Mouse (Mus musculus) forebrain, postnatal 0 days (tissue): ENCODE data around the gene Bin2. TPM values are rescaled to one million over a fixed set of nuclear protein-coding genes. Genes with fewer than 3 reads are reported as not detected.
A peak's percentile ranks its signal among the peaks of the same experiment; 100 is the strongest.

ENCODE experiments used
- ATAC-seq: fragments of 200-750 bp; cut with Nextera tagmentation; 2 replicates; pipeline ENCODE4 v1.8.0; 2017; ENCODE audit warnings: mild to moderate bottlenecking, moderate library complexity
- DNase-seq: peaks from one replicate; pipeline ENCODE4 v3.0.0-alpha.2; 2015
- H3K27ac ChIP-seq: fragments of 300-500 bp; sonication (generic); 2 replicates; pipeline ENCODE4 v1.5.1; 2014; ENCODE audit warnings: low read depth, mild to moderate bottlenecking, antibody characterized with exemption, low read length, moderate library complexity, mixed read lengths
- H3K27me3 ChIP-seq: fragments of 300-500 bp; sonication (generic); 2 replicates; pipeline ENCODE4 v1.6.1; 2014; ENCODE audit warnings: mild to moderate bottlenecking, low read length, mixed read lengths; ENCODE audit not compliant: insufficient read depth
- H3K36me3 ChIP-seq: fragments of 300-500 bp; sonication (generic); 2 replicates; pipeline ENCODE4 v1.6.1; 2014; ENCODE audit warnings: mild to moderate bottlenecking, moderate library complexity; ENCODE audit not compliant: insufficient read depth
- H3K4me1 ChIP-seq: fragments of 300-500 bp; sonication (generic); 2 replicates; pipeline ENCODE4 v1.6.1; 2014; ENCODE audit warnings: antibody characterized with exemption; ENCODE audit not compliant: insufficient read depth
- H3K4me2 ChIP-seq: fragments of 300-500 bp; sonication (generic); 2 replicates; pipeline ENCODE4 v1.6.1; 2014; ENCODE audit warnings: low read depth, mild to moderate bottlenecking, moderate library complexity
- H3K4me3 ChIP-seq: fragments of 300-500 bp; sonication (generic); 2 replicates; pipeline ENCODE4 v1.5.1; 2014; ENCODE audit warnings: low read depth, low read length, mixed read lengths
- H3K9ac ChIP-seq: fragments of 300-500 bp; sonication (generic); 2 replicates; pipeline ENCODE4 v1.6.1; 2014; ENCODE audit warnings: mild to moderate bottlenecking
- H3K9me3 ChIP-seq: fragments of 300-500 bp; sonication (generic); 2 replicates; pipeline ENCODE4 v1.6.1; 2016; ENCODE audit warnings: low read length
- CTCF ChIP-seq: sonication (generic); IDR thresholded peaks from 2 replicates; pipeline ENCODE4 v1.5.1; 2016; ENCODE audit warnings: antibody characterized with exemption, control low read depth, low read depth
- WGBS: fragments of 180-500 bp; shearing (Covaris S2); extraction: QIAGEN DNeasy Blood & Tissue Kit; methylation state at CpG from one replicate; pipeline ENCODE4 v1.1.7; 2014; 5-methylcytosine and 5-hydroxymethylcytosine counted together
- polyA plus RNA-seq: library from polyadenylated mRNA; unstranded; fragments of >200 nt; fragmentation: Nextera tagmentation; extraction: Ambion mirVana; gene quantifications from 2 replicates; pipeline ENCODE4 v1.2.1, GENCODE M21; 2015
- total RNA-seq: library from RNA; depleted of rRNA; stranded (reverse); fragments of >200 nt; gene quantifications from 2 replicates; pipeline ENCODE4 v1.2.3, GENCODE M21; 2014; rRNA removed

The Bin2 gene
- total RNA-seq (1.4 and 1.6 TPM in 2 replicates), polyA plus RNA-seq (0.58 and 1.4 TPM in 2 replicates)

- TF ChIP-seq CTCF: no peak
- Histone ChIP-seq H3K27ac (no peak within 1 kb of the TSS), H3K4me2 (no peak within 1 kb of the TSS), H3K27me3 (no peaks in the 10 kb centered on the region), H3K9me3 (no peaks in the 10 kb centered on the region), H3K4me3 (no peak within 1 kb of the TSS), H3K36me3 (no peaks in the 10 kb centered on the region), H3K4me1 (no peaks in the 10 kb centered on the region), H3K9ac (no peak within 1 kb of the TSS)
- WGBS: 92% methylated on average over 20 of the region's 20 CpGs
- no peak for DNase-seq
- ATAC-seq: no peak
Measured at GRCm38 (mm10) chr15:100669337-100669736, at the start of gene Bin2. TSS of gene Bin2 (minus strand) at chr15:100669553.

DNA sequence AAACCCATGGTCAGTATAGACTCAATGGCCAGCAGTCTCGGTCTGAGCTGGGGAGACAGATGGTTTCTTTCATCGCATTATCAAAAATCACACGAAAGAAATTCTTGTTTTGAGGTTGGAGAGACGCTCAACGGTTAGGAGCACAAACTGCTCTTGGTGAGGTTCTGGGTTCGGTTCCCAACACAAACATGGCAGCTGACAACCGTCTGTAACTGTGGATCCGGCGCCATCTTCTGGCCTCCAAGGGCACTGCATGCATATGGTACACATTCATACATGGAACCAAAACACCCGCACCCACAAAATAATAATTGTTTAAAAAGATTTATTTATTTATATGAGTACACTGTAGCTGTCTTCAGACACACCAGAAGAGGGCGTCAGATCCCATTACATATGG is 49.2 kb upstream of the Bin2 start:
- Histone ChIP-seq H3K4me1 (no peaks in the 10 kb centered on the region), H3K27me3 (no peaks in the 10 kb centered on the region), H3K4me2 (no peak overlapping the region), H3K9ac (no peak overlapping the region), H3K27ac (no peak overlapping the region), H3K4me3 (no peak overlapping the region), H3K36me3 (no peaks in the 10 kb centered on the region), H3K9me3 (no peaks in the 10 kb centered on the region)
- ATAC-seq (no peak), DNase-seq (no peak)
- TF ChIP-seq CTCF: peak; percentile 19; the same call in 1 of the 2 replicates
- WGBS: 83% methylated on average over 11 of the region's 11 CpGs

DNA sequence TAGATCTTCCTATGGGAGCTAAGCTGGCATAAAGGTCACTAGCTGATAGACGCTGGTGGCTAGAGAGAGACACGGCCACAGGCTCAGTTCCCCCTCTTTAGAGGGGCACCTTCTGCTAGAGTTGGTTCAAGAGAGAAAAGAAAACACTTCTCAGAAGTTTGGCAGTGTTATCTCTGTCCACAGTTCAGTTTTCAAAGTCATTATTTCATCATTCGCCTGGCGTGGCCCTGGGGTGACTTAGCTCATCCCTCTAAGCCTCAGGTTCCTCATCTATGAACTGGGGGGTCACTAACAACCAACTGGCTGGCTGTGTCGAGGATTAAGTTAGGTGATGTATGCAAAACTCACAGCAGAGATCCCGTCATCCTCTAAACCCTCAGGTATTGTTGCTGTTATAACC is 48.6 kb upstream of the Bin2 start:
- ATAC-seq: no peak
- H3K36me3 ChIP-seq: no peaks in the 10 kb centered on the region
- no peak overlapping the region for H3K27ac ChIP-seq
- TF ChIP-seq CTCF: no peak
- WGBS: 85% methylated on average over 6 of the region's 6 CpGs
- no peaks in the 10 kb centered on the region for H3K9me3 ChIP-seq
- no peak overlapping the region for H3K4me2 ChIP-seq
- no peak for DNase-seq
- no peak overlapping the region for H3K4me3 ChIP-seq
- H3K4me1 ChIP-seq: no peaks in the 10 kb centered on the region
- no peaks in the 10 kb centered on the region for H3K27me3 ChIP-seq
- H3K9ac ChIP-seq: no peak overlapping the region

DNA sequence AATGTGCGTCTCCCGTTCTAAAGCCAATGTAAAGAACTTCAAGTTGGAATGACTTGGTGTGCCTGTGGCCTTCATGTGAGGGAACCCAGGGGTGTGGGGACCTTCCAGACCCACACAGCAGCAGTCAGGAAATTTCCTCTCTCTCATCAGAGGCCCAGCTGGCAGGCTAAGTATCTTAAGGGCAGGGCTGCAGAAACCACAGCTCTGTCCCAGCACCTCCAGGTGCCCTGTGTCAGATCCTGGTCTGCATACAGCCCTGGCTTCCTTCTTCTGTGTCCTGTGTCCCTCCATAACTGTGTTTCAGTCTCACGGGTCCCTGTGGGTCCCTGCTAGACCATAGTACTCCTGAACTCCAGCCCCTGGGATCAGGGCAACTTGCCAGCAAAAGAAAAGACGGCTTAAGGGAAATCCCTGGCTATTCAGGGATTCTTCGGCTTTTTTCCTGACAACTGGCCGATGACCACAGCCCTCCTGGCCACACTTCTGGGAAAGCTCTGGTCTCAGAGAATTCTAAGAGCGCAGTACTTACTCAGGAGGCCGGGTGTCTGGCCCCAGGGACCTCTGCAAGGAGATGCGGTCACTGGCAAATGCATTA is 46.1 kb upstream of the Bin2 start:
- Histone ChIP-seq H3K9me3 (no peaks in the 10 kb centered on the region), H3K4me3 (no peak overlapping the region), H3K4me1 (no peaks in the 10 kb centered on the region), H3K36me3 (no peaks in the 10 kb centered on the region), H3K9ac (no peak overlapping the region), H3K27ac (no peak overlapping the region), H3K4me2 (no peak overlapping the region), H3K27me3 (no peaks in the 10 kb centered on the region)
- 45% methylated on average over 9 of the region's 9 CpGs for WGBS
- ATAC-seq (no peak), DNase-seq (no peak)
- TF ChIP-seq CTCF: no peak

GRCm38 (mm10) chr15:100714470-100714869 is 45.1 kb upstream of the Bin2 start:
- Histone ChIP-seq H3K9ac (no peak overlapping the region), H3K4me2 (no peak overlapping the region), H3K36me3 (no peaks in the 10 kb centered on the region), H3K27ac (no peak overlapping the region), H3K4me3 (no peak overlapping the region), H3K27me3 (no peaks in the 10 kb centered on the region), H3K4me1 (no peaks in the 10 kb centered on the region), H3K9me3 (no peaks in the 10 kb centered on the region)
- TF ChIP-seq CTCF: no peak
- no peak for ATAC-seq
- 91% methylated on average over 8 of the region's 8 CpGs for WGBS
- no peak for DNase-seq

DNA sequence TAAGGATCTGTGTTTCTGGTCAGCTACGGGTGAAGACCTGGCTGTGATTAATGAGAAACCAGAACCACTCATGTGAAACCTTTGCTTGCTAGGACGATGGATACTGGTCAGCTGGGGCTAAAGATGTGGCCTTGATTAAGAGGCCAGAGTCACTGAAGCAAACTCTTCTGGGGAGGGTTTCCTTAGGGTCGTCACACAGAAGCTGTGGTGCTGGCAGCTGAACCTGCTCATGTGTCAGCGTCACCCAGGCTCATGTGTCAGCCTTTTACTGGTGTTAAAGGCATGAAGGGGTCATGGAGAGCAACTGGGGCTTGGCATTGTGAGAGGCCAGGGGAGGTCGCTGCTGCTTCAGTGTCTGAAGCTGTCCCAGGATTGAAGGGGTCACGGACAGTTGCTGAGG is 41.5 kb upstream of the Bin2 start:
- Histone ChIP-seq H3K27ac (no peak overlapping the region), H3K4me1 (no peaks in the 10 kb centered on the region), H3K27me3 (no peaks in the 10 kb centered on the region), H3K9ac (no peak overlapping the region), H3K4me2 (no peak overlapping the region), H3K4me3 (no peak overlapping the region), H3K36me3 (no peaks in the 10 kb centered on the region), H3K9me3 (no peaks in the 10 kb centered on the region)
- TF ChIP-seq CTCF: no peak
- DNase-seq: no peak
- WGBS: 79% methylated on average over 6 of the region's 6 CpGs
- ATAC-seq: no peak

DNA sequence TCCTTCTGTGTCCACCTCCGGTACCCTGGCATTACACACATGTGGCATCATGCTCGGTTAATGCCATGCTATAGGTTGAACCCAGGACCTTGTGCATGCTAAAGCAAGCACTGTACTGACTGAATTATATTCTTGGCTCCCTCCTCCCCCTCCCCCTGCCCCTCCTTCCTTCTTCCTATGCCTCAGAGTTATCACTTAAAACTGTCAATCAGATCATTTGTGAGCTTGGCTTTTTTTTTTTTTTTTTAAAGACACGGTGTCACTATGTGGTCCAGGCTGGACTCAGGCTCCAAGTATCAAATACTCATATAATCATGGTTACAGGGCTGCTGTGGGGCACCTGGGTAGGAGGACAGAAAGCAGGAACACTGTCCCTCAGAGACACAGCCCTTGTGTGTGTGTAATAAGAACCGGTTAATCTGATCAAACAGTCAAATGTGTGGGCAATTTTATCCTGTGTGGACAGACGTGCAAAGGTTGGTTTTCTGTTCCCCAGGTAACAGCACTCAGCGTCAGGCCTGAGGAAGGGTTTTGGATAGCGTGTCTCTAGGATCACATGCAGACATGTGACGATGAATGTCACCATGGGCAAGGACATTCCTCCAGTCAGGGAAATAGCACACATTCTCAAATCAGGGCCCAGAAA is 39.2 kb upstream of the Bin2 start:
- Histone ChIP-seq H3K9me3 (no peaks in the 10 kb centered on the region), H3K9ac (no peak overlapping the region), H3K27me3 (no peaks in the 10 kb centered on the region), H3K27ac (no peak overlapping the region), H3K4me3 (no peak overlapping the region), H3K36me3 (no peaks in the 10 kb centered on the region), H3K4me1 (no peaks in the 10 kb centered on the region), H3K4me2 (no peak overlapping the region)
- TF ChIP-seq CTCF: no peak
- ATAC-seq: no peak
- 79% methylated on average over 8 of the region's 8 CpGs for WGBS
- DNase-seq: no peak
